Mouse (Mus musculus): ENCODE results near the gene Tcerg1l. TPM values are rescaled to one million over a fixed set of nuclear protein-coding genes. Genes with fewer than 3 reads are reported as not detected.

Gene Tcerg1l
- polyA plus RNA-seq, 1 experiment from 2014 or later, result 5.5 TPM

DNA sequence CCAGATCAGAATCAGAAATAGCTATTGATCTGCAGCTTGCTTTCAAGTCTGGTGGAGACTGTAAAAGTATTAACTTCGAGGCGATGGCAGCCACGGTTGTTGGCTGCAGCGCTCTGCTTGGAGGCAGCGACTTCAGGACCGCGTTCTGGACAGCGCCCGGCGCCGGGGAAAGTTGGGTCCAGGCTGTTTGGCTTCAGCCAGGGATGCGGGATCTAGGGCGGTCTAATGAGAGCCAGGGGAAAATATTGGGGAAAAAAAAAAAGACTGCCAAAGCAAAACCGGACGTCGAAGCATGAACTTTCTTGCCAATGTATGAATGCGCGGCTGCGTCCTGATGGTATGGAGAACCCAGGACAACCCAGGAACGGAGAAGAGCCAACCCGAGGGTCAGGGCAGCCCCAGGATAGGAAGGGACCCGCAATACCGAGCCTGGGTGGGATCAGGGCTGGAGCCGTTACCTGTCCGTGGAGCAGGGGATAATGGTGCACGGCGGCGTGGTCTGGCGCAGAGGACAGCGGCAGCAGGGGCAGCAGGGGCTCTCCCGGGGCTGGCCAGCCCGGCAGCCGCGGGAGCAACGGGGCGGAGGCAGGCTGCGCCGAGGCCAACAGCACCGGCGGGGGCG lies 556 bp downstream of the Tcerg1l start:
- Histone ChIP-seq H3K27ac (replicated peaks) (0 out of 2 replicates have a peak overlapping the region, but pooled peaks have one; percentile 10), H3K27me3 (peaks cover 25% of the 10 kb centered on the region), H3K36me3 (no peaks in the 10 kb centered on the region), H3K4me1 (peaks cover 4% of the 10 kb centered on the region), H3K9me3 (no peaks in the 10 kb centered on the region), H3K4me3 (peak overlapping the region; percentile 74), H3K9ac (replicated peaks) (peak overlapping the region; percentile 72), H3K4me2 (replicated peaks) (peak overlapping the region; percentile 100)
- peak; percentile 42; the same call in 1 of the 2 replicates for ATAC-seq (ENCODE audit: low FRiP score, low read depth)
- WGBS, result under 1% methylated on average over 39 of the region's 41 CpGs

- ATAC-seq (ENCODE audit: low FRiP score, low read depth), result no peak
- H3K4me1 ChIP-seq, result peaks cover 4% of the 10 kb centered on the region
- H3K9me3 ChIP-seq, result no peaks in the 10 kb centered on the region
- H3K4me2 ChIP-seq (replicated peaks), result peak overlapping the region; percentile 100
- H3K9ac ChIP-seq (replicated peaks), result 0 out of 2 replicates have a peak overlapping the region, but pooled peaks have one; percentile 72
- H3K27me3 ChIP-seq, result peaks cover 25% of the 10 kb centered on the region
- peak overlapping the region; percentile 74 for H3K4me3 ChIP-seq
- 41% methylated on average over 13 of the region's 13 CpGs for WGBS
- H3K36me3 ChIP-seq, result no peaks in the 10 kb centered on the region
- H3K27ac ChIP-seq (replicated peaks), result no peak overlapping the region
These were observed 1.2 kb downstream of the Tcerg1l start for GRCm38 (mm10) chr7:138396109-138396862.

GRCm38 (mm10) chr7:138389941-138390340 lies 7.6 kb downstream of the Tcerg1l start:
- H3K4me2 ChIP-seq (replicated peaks), result no peak overlapping the region
- 91% methylated on average over 6 of the region's 6 CpGs for WGBS
- H3K36me3 ChIP-seq, result no peaks in the 10 kb centered on the region
- ATAC-seq (ENCODE audit: low FRiP score, low read depth), result no peak
- H3K4me3 ChIP-seq, result no peak overlapping the region
- no peaks in the 10 kb centered on the region for H3K27me3 ChIP-seq
- H3K4me1 ChIP-seq, result no peaks in the 10 kb centered on the region
- H3K27ac ChIP-seq (replicated peaks), result no peak overlapping the region
- H3K9me3 ChIP-seq, result no peaks in the 10 kb centered on the region
- H3K9ac ChIP-seq (replicated peaks), result no peak overlapping the region

DNA sequence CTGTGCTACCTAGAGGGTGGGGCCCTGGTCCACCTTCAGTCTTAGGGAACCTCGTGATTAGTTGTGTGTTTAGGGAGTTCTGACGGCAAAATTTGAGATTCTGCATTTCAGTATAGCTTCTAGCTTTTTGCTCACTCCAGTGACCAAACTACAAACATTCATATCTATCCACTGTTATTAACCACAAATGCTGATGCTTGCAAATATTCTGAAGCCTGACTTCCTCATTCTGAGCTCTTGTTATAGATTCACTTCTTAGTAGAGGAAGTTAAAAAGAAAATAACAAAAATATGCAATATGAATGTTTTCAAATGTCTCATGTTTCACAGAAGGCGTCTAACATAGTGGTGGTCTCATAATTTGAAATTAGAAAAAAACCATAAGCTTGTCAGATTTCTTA lies 8.5 kb downstream of the Tcerg1l start:
- no peak overlapping the region for H3K9ac ChIP-seq (replicated peaks)
- H3K4me2 ChIP-seq (replicated peaks), result no peak overlapping the region
- no peaks in the 10 kb centered on the region for H3K27me3 ChIP-seq
- no peaks in the 10 kb centered on the region for H3K36me3 ChIP-seq
- H3K9me3 ChIP-seq, result no peaks in the 10 kb centered on the region
- WGBS, result 81% methylated on average over 3 of the region's 3 CpGs
- H3K27ac ChIP-seq (replicated peaks), result no peak overlapping the region
- no peak overlapping the region for H3K4me3 ChIP-seq
- no peaks in the 10 kb centered on the region for H3K4me1 ChIP-seq
- ATAC-seq (ENCODE audit: low FRiP score, low read depth), result no peak

DNA sequence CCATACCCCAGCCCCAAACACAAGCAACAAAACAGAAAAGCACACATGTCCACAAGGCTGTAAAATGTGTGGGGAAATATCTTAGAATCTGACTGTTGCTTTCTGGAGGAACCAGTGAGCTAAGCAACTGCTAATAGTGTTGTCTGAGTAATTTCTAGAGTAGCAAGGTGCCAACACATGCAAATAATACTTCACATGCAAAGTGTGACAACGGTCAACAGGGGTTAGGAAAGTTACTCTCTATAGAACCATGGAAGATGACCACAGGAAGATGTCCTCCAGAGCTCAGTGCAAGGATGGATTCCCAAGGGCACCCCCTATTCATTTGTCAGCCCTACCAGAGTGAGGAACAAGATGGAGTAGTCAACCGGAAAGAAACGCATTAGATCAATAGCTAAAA lies 18.3 kb downstream of the Tcerg1l start:
- no peaks in the 10 kb centered on the region for H3K36me3 ChIP-seq
- H3K4me1 ChIP-seq, result peaks cover 3% of the 10 kb centered on the region; the same call in 1 of the 2 replicates
- H3K4me2 ChIP-seq (replicated peaks), result no peak overlapping the region
- WGBS, result 72% methylated on average over 3 of the region's 3 CpGs
- H3K9ac ChIP-seq (replicated peaks), result no peak overlapping the region
- H3K27ac ChIP-seq (replicated peaks), result no peak overlapping the region
- no peaks in the 10 kb centered on the region for H3K9me3 ChIP-seq
- no peak overlapping the region for H3K4me3 ChIP-seq
- ATAC-seq (ENCODE audit: low FRiP score, low read depth), result no peak
- H3K27me3 ChIP-seq, result no peaks in the 10 kb centered on the region

GRCm38 (mm10) chr7:138378546-138378945 lies 19.0 kb downstream of the Tcerg1l start:
- 92% methylated on average over 4 of the region's 4 CpGs for WGBS
- no peaks in the 10 kb centered on the region for H3K27me3 ChIP-seq
- H3K4me2 ChIP-seq (replicated peaks), result no peak overlapping the region
- no peak overlapping the region for H3K9ac ChIP-seq (replicated peaks)
- H3K4me3 ChIP-seq, result no peak overlapping the region
- no peaks in the 10 kb centered on the region for H3K36me3 ChIP-seq
- no peaks in the 10 kb centered on the region for H3K9me3 ChIP-seq
- no peak overlapping the region for H3K27ac ChIP-seq (replicated peaks)
- ATAC-seq (ENCODE audit: low FRiP score, low read depth), result no peak
- H3K4me1 ChIP-seq, result peaks cover 3% of the 10 kb centered on the region; the same call in 1 of the 2 replicates

DNA sequence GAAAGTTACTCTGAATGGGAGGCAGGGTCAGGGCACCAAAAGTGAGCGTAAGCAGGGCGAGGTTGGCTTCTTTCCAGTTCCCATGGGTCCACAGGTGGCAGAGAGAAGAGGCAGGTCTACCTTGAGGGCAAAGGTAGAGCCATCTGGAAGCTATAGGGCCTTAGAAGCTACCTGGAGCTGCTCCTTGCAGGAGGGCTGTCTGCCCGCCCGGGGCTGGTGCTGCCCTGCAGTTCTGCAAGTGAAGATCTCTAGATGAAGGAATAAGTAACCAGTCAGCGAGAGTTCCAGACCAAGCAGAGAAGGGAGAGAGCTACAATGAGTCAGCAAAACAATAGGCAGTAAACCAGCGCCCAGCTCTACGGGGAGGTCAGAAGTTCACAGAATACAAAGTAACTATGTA lies 22.0 kb downstream of the Tcerg1l start:
- no peak for ATAC-seq (ENCODE audit: low FRiP score, low read depth)
- no peak overlapping the region for H3K4me3 ChIP-seq
- 72% methylated on average over 7 of the region's 7 CpGs for WGBS
- H3K9me3 ChIP-seq, result no peaks in the 10 kb centered on the region
- peaks cover 3% of the 10 kb centered on the region; the same call in 1 of the 2 replicates for H3K4me1 ChIP-seq
- no peaks in the 10 kb centered on the region for H3K27me3 ChIP-seq
- H3K9ac ChIP-seq (replicated peaks), result no peak overlapping the region
- no peak overlapping the region for H3K4me2 ChIP-seq (replicated peaks)
- no peak overlapping the region for H3K27ac ChIP-seq (replicated peaks)
- H3K36me3 ChIP-seq, result no peaks in the 10 kb centered on the region

- Histone ChIP-seq H3K9ac (replicated peaks) (no peak overlapping the region), H3K4me3 (no peak overlapping the region), H3K36me3 (no peaks in the 10 kb centered on the region), H3K4me1 (no peaks in the 10 kb centered on the region), H3K4me2 (replicated peaks) (no peak overlapping the region), H3K9me3 (no peaks in the 10 kb centered on the region), H3K27ac (replicated peaks) (no peak overlapping the region), H3K27me3 (no peaks in the 10 kb centered on the region)
- no peak for ATAC-seq (ENCODE audit: low FRiP score, low read depth)
- 76% methylated on average over 7 of the region's 7 CpGs for WGBS
These were observed 23.2 kb downstream of the Tcerg1l start for GRCm38 (mm10) chr7:138374376-138374775.

GRCm38 (mm10) chr7:138373530-138373929 lies 24.0 kb downstream of the Tcerg1l start:
- WGBS, result 72% methylated on average over 5 of the region's 5 CpGs
- H3K36me3 ChIP-seq, result no peaks in the 10 kb centered on the region
- no peak overlapping the region for H3K9ac ChIP-seq (replicated peaks)
- no peak overlapping the region for H3K4me2 ChIP-seq (replicated peaks)
- H3K27me3 ChIP-seq, result no peaks in the 10 kb centered on the region
- no peak for ATAC-seq (ENCODE audit: low FRiP score, low read depth)
- no peaks in the 10 kb centered on the region for H3K9me3 ChIP-seq
- no peak overlapping the region for H3K27ac ChIP-seq (replicated peaks)
- H3K4me1 ChIP-seq, result no peaks in the 10 kb centered on the region
- H3K4me3 ChIP-seq, result no peak overlapping the region

DNA sequence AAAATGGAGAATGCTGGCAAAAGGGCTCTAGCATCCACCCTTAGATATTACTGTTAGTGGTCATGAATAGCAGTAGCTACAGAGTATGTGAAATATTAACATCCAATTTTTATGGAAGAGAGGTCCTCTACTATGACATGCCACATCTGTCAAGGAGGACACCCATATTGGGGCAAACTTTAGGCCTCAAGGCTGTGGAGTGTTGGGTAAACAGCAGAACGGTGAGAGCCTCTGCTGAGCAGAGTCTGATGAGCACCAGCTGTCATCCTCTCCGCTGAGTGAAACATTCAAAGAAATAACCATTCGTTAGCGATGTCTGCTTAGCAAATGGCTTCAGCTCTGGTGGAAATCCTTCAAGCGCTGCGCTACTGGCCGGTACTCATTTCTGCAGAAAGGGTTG lies 30.0 kb downstream of the Tcerg1l start:
- WGBS, result 90% methylated on average over 7 of the region's 7 CpGs
- Histone ChIP-seq H3K27ac (replicated peaks) (no peak overlapping the region), H3K9me3 (no peaks in the 10 kb centered on the region), H3K27me3 (no peaks in the 10 kb centered on the region), H3K36me3 (no peaks in the 10 kb centered on the region), H3K4me2 (replicated peaks) (no peak overlapping the region), H3K4me1 (no peaks in the 10 kb centered on the region), H3K9ac (replicated peaks) (no peak overlapping the region), H3K4me3 (no peak overlapping the region)
- ATAC-seq (ENCODE audit: low FRiP score, low read depth), result no peak

GRCm38 (mm10) chr7:138365519-138365918 lies 32.0 kb downstream of the Tcerg1l start:
- Histone ChIP-seq H3K4me2 (replicated peaks) (no peak overlapping the region), H3K9me3 (no peaks in the 10 kb centered on the region), H3K9ac (replicated peaks) (no peak overlapping the region), H3K27ac (replicated peaks) (no peak overlapping the region), H3K27me3 (no peaks in the 10 kb centered on the region), H3K4me1 (no peaks in the 10 kb centered on the region), H3K36me3 (no peaks in the 10 kb centered on the region), H3K4me3 (no peak overlapping the region)
- WGBS, result 79% methylated on average over 8 of the region's 8 CpGs
- ATAC-seq (ENCODE audit: low FRiP score, low read depth), result no peak

- Histone ChIP-seq H3K27me3 (no peaks in the 10 kb centered on the region), H3K4me3 (no peak overlapping the region), H3K36me3 (no peaks in the 10 kb centered on the region), H3K9ac (replicated peaks) (no peak overlapping the region), H3K27ac (replicated peaks) (no peak overlapping the region), H3K9me3 (no peaks in the 10 kb centered on the region), H3K4me1 (0 out of 2 replicates have a peak, but pooled peaks cover 6% of the 10 kb centered on the region), H3K4me2 (replicated peaks) (no peak overlapping the region)
- no peak for ATAC-seq (ENCODE audit: low FRiP score, low read depth)
- WGBS, result 80% methylated on average over 8 of the region's 8 CpGs
These were observed 40.1 kb downstream of the Tcerg1l start for GRCm38 (mm10) chr7:138357475-138357874.

Measured in midbrain, embryonic 12.5 days (tissue).